Mouse (Mus musculus): Measurements from ENCODE around the gene Kat6b.

DNA sequence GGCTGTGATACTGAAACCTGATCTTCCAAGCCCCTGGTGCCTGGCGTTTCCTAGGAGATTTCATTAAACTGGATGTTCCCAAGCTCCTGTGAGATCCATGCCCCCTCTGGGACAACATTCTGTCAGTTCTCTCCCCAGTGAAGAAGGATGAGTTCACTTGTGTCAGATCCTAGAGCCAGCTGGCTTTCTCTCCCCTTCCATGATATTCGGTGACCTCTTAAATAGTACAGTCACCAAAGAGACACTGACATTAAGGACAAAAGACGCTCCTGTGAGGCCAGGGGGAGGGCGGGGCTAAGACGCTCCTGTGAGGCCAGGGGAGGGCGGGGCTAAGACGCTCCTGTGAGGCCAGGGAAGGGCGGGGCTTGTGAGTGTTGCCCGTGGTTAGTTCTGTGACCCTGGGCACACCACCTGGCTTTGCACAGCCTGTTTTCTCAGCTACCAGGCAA, 201.5 kb downstream of the Kat6b start:
- no peak for TF ChIP-seq POLR2A (IDR thresholded peaks at IDR 0.05; ENCODE audit: borderline replicate concordance, control insufficient read depth, low read depth, low read length)
- TF ChIP-seq CTCF (IDR thresholded peaks at IDR 0.05; ENCODE audit: control insufficient read depth, insufficient read depth, low read length), result no peak

Measured in bone marrow, adult 2 months (tissue).